Mouse (Mus musculus) liver, embryonic 16.5 days (tissue): Measurements from ENCODE around the gene Oca2. TPM values are rescaled to one million over a fixed set of nuclear protein-coding genes. Genes with fewer than 3 reads are reported as not detected.

Source experiments
- ATAC-seq: fragments of 200-750 bp; cut with Nextera tagmentation; 2 replicates; pipeline ENCODE4 v1.8.0; 2017; ENCODE audit warnings: low read depth, mild to moderate bottlenecking, moderate number of reproducible peaks, moderate library complexity
- H3K27ac ChIP-seq: fragments of 300-500 bp; sonication (generic); 2 replicates; pipeline ENCODE4 v1.5.1; 2014; ENCODE audit warnings: mild to moderate bottlenecking, low read length
- H3K27me3 ChIP-seq: fragments of 300-500 bp; sonication (generic); 2 replicates; pipeline ENCODE4 v1.6.1; 2014; ENCODE audit warnings: low read depth, low read length, mixed read lengths; ENCODE audit not compliant: control insufficient read depth, insufficient read depth
- H3K36me3 ChIP-seq: fragments of 300-500 bp; sonication (generic); 2 replicates; pipeline ENCODE4 v1.6.1; 2014; ENCODE audit warnings: mild to moderate bottlenecking; ENCODE audit not compliant: control insufficient read depth, insufficient read depth
- H3K4me1 ChIP-seq: fragments of 300-500 bp; sonication (generic); 2 replicates; pipeline ENCODE4 v1.6.1; 2014; ENCODE audit warnings: low read depth, low read length, mixed read lengths; ENCODE audit not compliant: control insufficient read depth
- H3K4me2 ChIP-seq: fragments of 300-500 bp; sonication (generic); 2 replicates; pipeline ENCODE4 v1.6.1; 2014; ENCODE audit warnings: low read depth, low read length, mixed read lengths
- H3K4me3 ChIP-seq: fragments of 300-500 bp; sonication (generic); 2 replicates; pipeline ENCODE4 v1.5.1; 2014; ENCODE audit warnings: low read depth, mild to moderate bottlenecking, low read length
- H3K9ac ChIP-seq: fragments of 300-500 bp; sonication (generic); 2 replicates; pipeline ENCODE4 v1.6.1; 2014; ENCODE audit warnings: low read depth, low read length
- H3K9me3 ChIP-seq: fragments of 300-500 bp; sonication (generic); replicated peaks from 2 replicates; pipeline ENCODE4 v1.6.1; 2016; ENCODE audit warnings: low read length; ENCODE audit not compliant: control insufficient read depth
- WGBS: fragments of 180-500 bp; shearing (Covaris S2); extraction: QIAGEN DNeasy Blood & Tissue Kit; methylation state at CpG from one replicate; pipeline ENCODE4 v1.1.7; 2014; ENCODE audit not compliant: insufficient replicate concordance; 5-methylcytosine and 5-hydroxymethylcytosine counted together
- polyA plus RNA-seq: library from polyadenylated mRNA; unstranded; fragments of >200 nt; fragmentation: Nextera tagmentation; extraction: Ambion mirVana; gene quantifications from 2 replicates; pipeline ENCODE4 v1.2.1, GENCODE M21; 2015

The Oca2 gene
- polyA plus RNA-seq, 1 experiment from 2014 or later = not detected

DNA sequence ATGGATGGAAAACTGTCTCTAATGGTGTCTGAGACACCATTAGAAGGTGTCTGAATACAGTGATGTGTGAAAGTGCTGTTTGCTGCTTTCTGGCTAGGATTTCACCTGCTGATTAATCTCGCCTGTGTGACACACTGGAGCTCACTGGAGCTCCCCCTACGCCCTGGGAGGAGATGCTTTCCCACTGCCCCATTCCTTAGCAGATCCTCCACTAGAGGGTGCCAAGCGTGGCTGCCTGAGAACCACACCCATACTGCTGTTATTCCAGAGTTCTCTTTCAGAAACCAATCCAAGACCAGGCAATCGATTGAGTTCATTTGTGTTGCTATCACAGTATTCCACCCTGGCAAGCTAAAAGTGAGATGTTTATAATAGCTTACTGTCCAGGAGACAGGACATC is 88.2 kb downstream of the Oca2 start:
- no peak overlapping the region for H3K9ac ChIP-seq
- 29% methylated on average over 4 of the region's 4 CpGs for WGBS
- no peaks in the 10 kb centered on the region for H3K9me3 ChIP-seq
- ATAC-seq = no peak
- no peaks in the 10 kb centered on the region for H3K4me1 ChIP-seq
- no peak overlapping the region for H3K4me2 ChIP-seq
- H3K27me3 ChIP-seq = no peaks in the 10 kb centered on the region
- H3K36me3 ChIP-seq = no peaks in the 10 kb centered on the region
- no peak overlapping the region for H3K27ac ChIP-seq
- H3K4me3 ChIP-seq = no peak overlapping the region

- H3K4me1 ChIP-seq = no peaks in the 10 kb centered on the region
- H3K27ac ChIP-seq = no peak overlapping the region
- H3K36me3 ChIP-seq = no peaks in the 10 kb centered on the region
- H3K9me3 ChIP-seq = no peaks in the 10 kb centered on the region
- H3K27me3 ChIP-seq = no peaks in the 10 kb centered on the region
- H3K4me3 ChIP-seq = no peak overlapping the region
- ATAC-seq = no peak
- WGBS = 34% methylated on average over 3 of the region's 3 CpGs
- H3K4me2 ChIP-seq = no peak overlapping the region
- no peak overlapping the region for H3K9ac ChIP-seq
Observed at GRCm38 (mm10) chr7:56348528-56348927, 109.0 kb downstream of the Oca2 start.

DNA sequence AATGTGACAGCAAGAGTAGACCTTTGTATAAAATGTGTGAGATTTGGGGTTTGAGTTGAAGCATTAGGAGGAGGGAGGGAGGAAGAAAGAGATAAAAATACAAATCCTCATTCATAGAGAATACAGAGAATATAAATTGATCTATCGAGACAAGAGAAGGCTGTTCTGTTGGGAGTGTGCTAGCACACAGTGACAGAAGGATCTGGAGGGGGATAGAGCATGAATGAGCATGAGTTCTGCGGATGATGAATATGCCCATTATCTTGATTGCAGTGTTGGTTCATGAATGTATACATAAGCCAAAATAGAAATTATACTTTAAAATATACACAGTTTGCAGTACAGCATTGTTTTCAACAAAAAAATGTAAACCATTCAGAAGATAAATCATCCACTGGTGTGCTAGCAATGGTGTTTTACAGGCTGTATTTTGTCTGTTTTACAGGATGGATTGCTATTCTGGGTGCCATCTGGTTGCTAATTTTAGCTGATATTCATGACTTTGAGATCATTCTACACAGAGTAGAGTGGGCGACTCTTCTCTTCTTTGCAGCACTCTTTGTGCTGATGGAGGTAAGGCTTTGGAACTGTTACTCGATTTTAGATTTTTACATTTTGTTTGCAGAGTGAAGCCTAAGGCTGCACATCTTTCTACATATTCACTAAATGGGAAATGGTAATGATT is 117.2 kb downstream of the Oca2 start:
- no peak for ATAC-seq
- WGBS = 57% methylated on average over 4 of the region's 4 CpGs
- H3K9me3 ChIP-seq = no peaks in the 10 kb centered on the region
- H3K4me3 ChIP-seq = no peak overlapping the region
- H3K9ac ChIP-seq = no peak overlapping the region
- no peak overlapping the region for H3K27ac ChIP-seq
- no peaks in the 10 kb centered on the region for H3K36me3 ChIP-seq
- H3K4me1 ChIP-seq = no peaks in the 10 kb centered on the region
- H3K27me3 ChIP-seq = no peaks in the 10 kb centered on the region
- H3K4me2 ChIP-seq = no peak overlapping the region

GRCm38 (mm10) chr7:56381750-56382421 is 142.3 kb downstream of the Oca2 start:
- no peak overlapping the region for H3K9ac ChIP-seq
- no peaks in the 10 kb centered on the region for H3K36me3 ChIP-seq
- no peaks in the 10 kb centered on the region for H3K4me1 ChIP-seq
- no peak overlapping the region for H3K4me3 ChIP-seq
- ATAC-seq = no peak
- no peak overlapping the region for H3K27ac ChIP-seq
- WGBS = 56% methylated on average over 4 of the region's 4 CpGs
- no peaks in the 10 kb centered on the region for H3K27me3 ChIP-seq
- H3K9me3 ChIP-seq = no peaks in the 10 kb centered on the region
- H3K4me2 ChIP-seq = no peak overlapping the region

GRCm38 (mm10) chr7:56382706-56383105 is 143.1 kb downstream of the Oca2 start:
- no peak overlapping the region for H3K4me2 ChIP-seq
- no peak overlapping the region for H3K4me3 ChIP-seq
- WGBS = 33% methylated on average over 1 of the region's 1 CpGs
- no peak overlapping the region for H3K27ac ChIP-seq
- no peaks in the 10 kb centered on the region for H3K27me3 ChIP-seq
- no peak overlapping the region for H3K9ac ChIP-seq
- H3K9me3 ChIP-seq = no peaks in the 10 kb centered on the region
- ATAC-seq = no peak
- H3K4me1 ChIP-seq = no peaks in the 10 kb centered on the region
- H3K36me3 ChIP-seq = no peaks in the 10 kb centered on the region

DNA sequence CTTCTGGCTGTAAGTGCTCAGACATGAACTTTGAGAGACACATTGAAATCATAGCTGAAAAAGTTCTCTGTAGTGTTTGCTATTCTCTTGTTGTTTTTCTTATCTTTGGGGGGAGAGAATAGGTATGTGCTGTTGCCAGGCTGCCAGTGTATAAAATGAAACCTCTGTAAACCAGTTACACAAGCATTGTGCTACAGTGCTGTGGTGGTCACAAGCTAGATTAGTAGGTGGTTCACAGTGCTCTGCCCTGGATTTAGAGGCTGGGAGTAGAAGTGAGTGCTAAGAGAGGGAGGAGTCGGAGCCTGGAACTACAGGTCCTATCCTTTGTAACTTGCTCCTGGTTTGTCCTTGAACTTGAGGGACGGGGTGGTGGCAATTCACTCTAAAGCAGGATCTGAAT is 148.7 kb downstream of the Oca2 start:
- Histone ChIP-seq H3K4me1 (no peaks in the 10 kb centered on the region), H3K4me2 (no peak overlapping the region), H3K4me3 (no peak overlapping the region), H3K36me3 (no peaks in the 10 kb centered on the region), H3K9ac (no peak overlapping the region), H3K27me3 (no peaks in the 10 kb centered on the region), H3K9me3 (no peaks in the 10 kb centered on the region), H3K27ac (no peak overlapping the region)
- no peak for ATAC-seq
- 34% methylated on average over 2 of the region's 2 CpGs for WGBS

DNA sequence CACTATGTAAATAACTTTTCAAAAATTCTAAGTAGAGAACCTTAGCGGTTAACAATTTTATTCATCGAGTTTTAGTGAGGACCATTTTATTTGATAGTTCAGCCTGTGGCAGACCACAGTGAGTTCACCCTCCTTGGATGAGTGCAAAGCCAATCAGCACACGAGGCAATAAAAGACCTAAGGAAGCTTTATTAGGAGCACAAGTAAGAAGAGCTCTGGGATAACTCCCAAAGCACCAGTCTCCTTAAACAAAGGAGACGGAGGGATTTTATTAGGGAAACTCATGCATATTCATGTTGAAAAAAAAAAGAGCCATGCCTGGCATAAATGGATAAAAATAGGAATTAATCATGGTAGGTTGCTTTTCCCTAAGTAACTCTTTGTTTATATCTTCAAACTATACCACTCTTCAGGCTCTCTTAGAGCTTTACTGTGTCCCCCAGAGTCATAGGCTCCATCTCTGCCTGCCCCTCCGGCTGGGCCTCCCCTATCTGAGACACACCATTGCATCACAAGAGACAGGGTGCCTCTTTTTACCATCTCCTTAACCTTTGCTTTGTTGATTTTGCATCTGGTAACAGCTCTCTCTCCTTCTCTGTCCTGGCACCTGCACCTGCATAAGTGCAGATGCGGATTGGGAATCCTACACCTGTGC is 178.7 kb downstream of the Oca2 start:
- Histone ChIP-seq H3K27ac (no peak overlapping the region), H3K4me2 (no peak overlapping the region), H3K9ac (no peak overlapping the region), H3K4me1 (no peaks in the 10 kb centered on the region), H3K36me3 (no peaks in the 10 kb centered on the region), H3K9me3 (no peaks in the 10 kb centered on the region), H3K4me3 (no peak overlapping the region), H3K27me3 (no peaks in the 10 kb centered on the region)
- no peak for ATAC-seq
- WGBS = 57% methylated on average over 6 of the region's 6 CpGs

- H3K27me3 ChIP-seq = no peaks in the 10 kb centered on the region
- no peaks in the 10 kb centered on the region for H3K9me3 ChIP-seq
- 23% methylated on average over 5 of the region's 5 CpGs for WGBS
- H3K4me1 ChIP-seq = no peaks in the 10 kb centered on the region
- H3K4me2 ChIP-seq = no peak overlapping the region
- H3K4me3 ChIP-seq = no peak overlapping the region
- no peak for ATAC-seq
- no peak overlapping the region for H3K9ac ChIP-seq
- H3K36me3 ChIP-seq = no peaks in the 10 kb centered on the region
- no peak overlapping the region for H3K27ac ChIP-seq
Observed at GRCm38 (mm10) chr7:56419253-56419844, 179.8 kb downstream of the Oca2 start.

DNA sequence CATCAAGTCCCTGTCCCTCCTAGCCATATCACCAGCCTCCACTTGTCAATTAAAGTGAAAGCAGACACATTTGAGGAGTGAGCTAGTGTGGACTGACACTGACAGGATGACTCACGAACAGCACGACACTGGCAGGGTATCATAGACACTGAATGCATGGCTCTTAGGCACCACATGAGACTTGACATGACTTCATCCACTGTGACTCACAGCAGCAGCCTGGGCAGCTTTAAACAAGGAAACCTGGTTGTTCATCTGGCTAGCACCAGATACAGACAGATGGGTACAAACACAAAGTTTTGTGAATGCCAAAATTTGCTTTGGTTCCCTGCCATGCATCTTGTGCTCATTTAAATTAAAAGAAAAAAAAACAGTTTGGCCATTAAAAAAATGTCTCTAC is 182.4 kb downstream of the Oca2 start:
- H3K27me3 ChIP-seq = no peaks in the 10 kb centered on the region
- no peak overlapping the region for H3K4me2 ChIP-seq
- H3K9me3 ChIP-seq = no peaks in the 10 kb centered on the region
- no peak overlapping the region for H3K4me3 ChIP-seq
- ATAC-seq = no peak
- no peaks in the 10 kb centered on the region for H3K36me3 ChIP-seq
- 60% methylated on average over 2 of the region's 2 CpGs for WGBS
- no peaks in the 10 kb centered on the region for H3K4me1 ChIP-seq
- no peak overlapping the region for H3K27ac ChIP-seq
- no peak overlapping the region for H3K9ac ChIP-seq
